Mouse (Mus musculus): ENCODE measurements around the gene Camkmt. TPM values are rescaled to one million over a fixed set of nuclear protein-coding genes. Genes with fewer than 3 reads are reported as not detected.

Camkmt gene
- polyA plus RNA-seq, 2 experiments, result 0.77 to 3.0 TPM

DNA sequence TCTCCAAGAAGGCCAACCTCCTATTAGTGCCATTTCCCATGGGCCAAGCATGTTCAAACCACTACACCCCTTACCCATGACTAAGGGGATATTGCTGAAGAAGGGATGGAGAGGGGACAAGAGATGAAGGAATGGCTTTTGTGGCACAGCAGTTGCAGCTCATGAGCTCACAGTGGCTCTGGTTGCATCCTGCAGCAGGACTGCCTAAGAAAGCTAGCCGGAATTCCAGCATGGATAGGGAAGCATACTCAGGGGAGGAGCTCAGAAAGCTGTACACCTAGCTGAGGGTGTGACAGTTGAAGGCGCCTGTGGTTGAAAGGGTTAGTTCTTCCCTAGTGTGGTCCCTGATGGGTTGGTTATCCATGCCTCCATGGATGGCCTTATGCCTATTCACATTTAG lies 78.4 kb downstream of the Camkmt start:
- no peak overlapping the region for H3K4me2 ChIP-seq (ENCODE audit: low read depth)
- H3K4me1 ChIP-seq (replicated peaks; ENCODE audit: control insufficient read depth in 2 of 2, insufficient read depth in 2 of 2, low read length in 1 of 2), result no peaks in the 10 kb centered on the region
- H3K27me3 ChIP-seq (ENCODE audit: control insufficient read depth, insufficient read depth, low read length), result no peaks in the 10 kb centered on the region
- WGBS (ENCODE audit: insufficient replicate concordance), result 61% methylated on average over 2 of the region's 2 CpGs
- no peak for ATAC-seq (ENCODE audit: insufficient read depth)
- no peak overlapping the region for H3K27ac ChIP-seq
- no peaks in the 10 kb centered on the region for H3K9me3 ChIP-seq (ENCODE audit: control insufficient read depth, low read length)
- TF ChIP-seq CTCF (IDR thresholded peaks at IDR 0.05; ENCODE audit: low read depth) (no peak), EP300 (IDR thresholded peaks at IDR 0.05; ENCODE audit: low read depth) (no peak)
- H3K36me3 ChIP-seq (replicated peaks; ENCODE audit: control insufficient read depth, insufficient read depth, low read depth), result no peaks in the 10 kb centered on the region
- no peak overlapping the region for H3K4me3 ChIP-seq (ENCODE audit: insufficient read depth in 1 of 2, low read depth in 2 of 2, low read length in 2 of 2)
- no peak for DNase-seq (ENCODE audit: low read depth in 3 of 3, low spot score in 3 of 3)
- H3K9ac ChIP-seq (replicated peaks), result no peak overlapping the region

DNA sequence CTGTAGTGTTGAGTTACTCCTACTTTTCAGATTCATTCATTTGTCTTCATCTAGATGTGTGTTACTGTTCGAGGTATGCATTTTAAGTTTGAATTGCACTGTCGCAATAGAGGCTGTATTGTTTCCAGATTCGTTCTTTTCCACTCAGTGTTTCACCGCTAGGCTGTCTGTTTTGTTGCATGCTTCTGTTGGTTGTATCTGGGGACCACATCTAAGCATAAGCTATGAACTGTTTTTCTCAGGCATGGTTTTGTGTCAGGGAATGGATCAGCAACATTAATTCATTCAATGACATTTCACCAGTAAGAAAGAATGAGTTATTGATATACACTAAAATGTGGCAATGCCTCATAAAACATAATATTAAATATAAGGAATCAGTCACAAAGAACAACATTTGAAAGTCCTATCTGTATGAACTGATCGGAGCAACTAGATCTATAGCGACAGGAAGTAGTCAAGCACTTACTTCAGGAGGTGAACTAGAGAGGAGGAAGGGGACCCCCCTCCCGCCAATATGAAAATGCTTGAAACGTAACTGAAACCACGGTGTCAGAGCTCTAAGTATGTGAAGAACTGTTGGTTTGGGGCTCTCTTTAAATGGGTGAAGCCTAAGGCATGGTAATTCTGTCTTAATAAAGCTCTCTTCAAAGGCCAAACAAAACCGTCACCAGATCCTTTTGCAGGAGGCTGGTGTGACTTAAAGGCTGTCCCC lies 80.3 kb downstream of the Camkmt start:
- Histone ChIP-seq H3K36me3 (replicated peaks; ENCODE audit: control insufficient read depth, insufficient read depth, low read depth) (no peaks in the 10 kb centered on the region), H3K27me3 (ENCODE audit: control insufficient read depth, insufficient read depth, low read length) (no peaks in the 10 kb centered on the region), H3K9ac (replicated peaks) (no peak overlapping the region), H3K4me3 (ENCODE audit: insufficient read depth in 1 of 2, low read depth in 2 of 2, low read length in 2 of 2) (no peak overlapping the region), H3K4me2 (ENCODE audit: low read depth) (no peak overlapping the region), H3K9me3 (ENCODE audit: control insufficient read depth, low read length) (no peaks in the 10 kb centered on the region), H3K27ac (no peak overlapping the region), H3K4me1 (replicated peaks; ENCODE audit: control insufficient read depth in 2 of 2, insufficient read depth in 2 of 2, low read length in 1 of 2) (no peaks in the 10 kb centered on the region)
- WGBS (ENCODE audit: insufficient replicate concordance), result 54% methylated on average over 10 of the region's 10 CpGs
- no peak for TF ChIP-seq EP300 (IDR thresholded peaks at IDR 0.05; ENCODE audit: low read depth)
- ATAC-seq (ENCODE audit: insufficient read depth), result no peak
- no peak for DNase-seq (ENCODE audit: low read depth in 3 of 3, low spot score in 3 of 3)

DNA sequence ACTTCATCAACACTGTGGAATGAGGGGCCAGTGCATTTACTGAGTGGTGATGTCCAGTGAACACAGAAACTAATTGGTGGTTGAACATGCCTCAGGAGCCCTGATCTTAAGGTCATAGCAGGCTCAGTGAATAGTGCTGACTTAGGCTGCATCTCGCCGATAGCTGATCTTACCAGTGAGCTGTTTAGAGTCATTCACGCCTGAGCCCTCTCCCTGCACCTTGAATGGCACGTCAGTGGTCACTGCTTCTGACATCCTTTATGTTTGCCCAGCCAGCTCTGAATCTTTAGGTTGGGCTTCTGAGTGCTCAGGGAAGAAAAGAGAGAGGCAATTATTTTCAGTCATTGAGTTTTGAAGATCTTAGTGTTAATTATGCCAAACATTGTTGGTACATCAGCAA lies 81.6 kb downstream of the Camkmt start:
- TF ChIP-seq CTCF (IDR thresholded peaks at IDR 0.05; ENCODE audit: low read depth), result no peak
- TF ChIP-seq EP300 (IDR thresholded peaks at IDR 0.05; ENCODE audit: low read depth), result no peak
- Histone ChIP-seq H3K27ac (no peak overlapping the region), H3K27me3 (ENCODE audit: control insufficient read depth, insufficient read depth, low read length) (no peaks in the 10 kb centered on the region), H3K4me3 (ENCODE audit: insufficient read depth in 1 of 2, low read depth in 2 of 2, low read length in 2 of 2) (no peak overlapping the region), H3K4me2 (ENCODE audit: low read depth) (no peak overlapping the region), H3K9ac (replicated peaks) (no peak overlapping the region), H3K9me3 (ENCODE audit: control insufficient read depth, low read length) (no peaks in the 10 kb centered on the region), H3K36me3 (replicated peaks; ENCODE audit: control insufficient read depth, insufficient read depth, low read depth) (no peaks in the 10 kb centered on the region), H3K4me1 (replicated peaks; ENCODE audit: control insufficient read depth in 2 of 2, insufficient read depth in 2 of 2, low read length in 1 of 2) (no peaks in the 10 kb centered on the region)
- no peak for ATAC-seq (ENCODE audit: insufficient read depth)
- no peak for DNase-seq (ENCODE audit: low read depth in 3 of 3, low spot score in 3 of 3)
- WGBS (ENCODE audit: insufficient replicate concordance), result 59% methylated on average over 4 of the region's 4 CpGs

DNA sequence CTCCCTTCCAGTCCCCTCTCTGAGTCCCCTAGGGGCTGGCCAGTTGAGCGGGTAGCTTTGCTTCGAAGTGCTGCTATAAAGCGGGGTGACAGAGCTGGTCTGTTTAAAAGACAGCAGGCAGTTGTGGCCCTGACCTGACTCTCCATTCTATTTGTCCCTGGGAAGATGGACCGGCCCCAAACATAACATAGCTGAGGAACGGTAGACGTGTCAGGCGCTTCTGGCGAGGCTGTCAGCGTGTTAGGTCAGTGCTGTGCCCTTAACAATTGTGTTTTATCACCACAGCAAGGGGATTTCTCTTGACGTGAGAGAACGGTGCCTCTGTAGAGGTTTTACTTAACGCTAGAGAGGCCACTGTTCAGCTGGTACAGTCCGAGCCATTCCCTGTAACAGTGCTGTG lies 86.9 kb downstream of the Camkmt start:
- no peaks in the 10 kb centered on the region for H3K36me3 ChIP-seq (replicated peaks; ENCODE audit: control insufficient read depth, insufficient read depth, low read depth)
- no peaks in the 10 kb centered on the region for H3K9me3 ChIP-seq (ENCODE audit: control insufficient read depth, low read length)
- H3K4me3 ChIP-seq (ENCODE audit: insufficient read depth in 1 of 2, low read depth in 2 of 2, low read length in 2 of 2), result no peak overlapping the region
- no peaks in the 10 kb centered on the region for H3K4me1 ChIP-seq (replicated peaks; ENCODE audit: control insufficient read depth in 2 of 2, insufficient read depth in 2 of 2, low read length in 1 of 2)
- no peak for ATAC-seq (ENCODE audit: insufficient read depth)
- no peaks in the 10 kb centered on the region for H3K27me3 ChIP-seq (ENCODE audit: control insufficient read depth, insufficient read depth, low read length)
- TF ChIP-seq CTCF (IDR thresholded peaks at IDR 0.05; ENCODE audit: low read depth), result no peak
- no peak overlapping the region for H3K4me2 ChIP-seq (ENCODE audit: low read depth)
- no peak overlapping the region for H3K27ac ChIP-seq
- WGBS (ENCODE audit: insufficient replicate concordance), result 68% methylated on average over 13 of the region's 13 CpGs
- no peak for DNase-seq (ENCODE audit: low read depth in 3 of 3, low spot score in 3 of 3)
- no peak overlapping the region for H3K9ac ChIP-seq (replicated peaks)

DNA sequence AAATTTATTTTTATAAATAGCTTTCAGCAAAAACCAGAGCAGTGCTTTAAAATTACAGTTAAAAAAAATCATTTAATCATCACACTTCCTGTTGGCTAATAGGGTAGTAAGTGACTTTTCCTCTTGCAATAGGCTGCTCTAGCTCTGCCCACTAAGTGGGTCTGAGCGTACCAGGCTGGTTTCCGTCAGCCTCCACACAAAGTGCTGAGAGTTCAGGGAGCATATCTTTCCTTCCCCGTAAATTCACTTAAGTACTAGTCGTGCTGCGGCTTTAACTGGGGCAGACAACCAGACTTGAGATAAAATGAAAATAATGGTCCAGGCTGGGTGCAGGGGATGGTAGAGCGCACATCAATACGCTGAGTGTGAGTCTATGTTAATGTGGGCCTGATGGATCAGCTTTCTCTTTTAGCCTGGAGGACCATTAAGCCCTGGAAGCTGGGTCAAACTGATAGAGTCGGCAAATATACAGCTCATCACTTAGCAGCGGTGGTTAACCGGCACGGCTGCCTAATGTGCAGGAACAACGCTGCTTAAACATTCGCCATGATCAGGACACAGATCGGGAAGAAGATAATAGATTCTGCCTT lies 90.2 kb downstream of the Camkmt start:
- 72% methylated on average over 14 of the region's 14 CpGs for WGBS (ENCODE audit: insufficient replicate concordance)
- Histone ChIP-seq H3K36me3 (replicated peaks; ENCODE audit: control insufficient read depth, insufficient read depth, low read depth) (no peaks in the 10 kb centered on the region), H3K4me3 (ENCODE audit: insufficient read depth in 1 of 2, low read depth in 2 of 2, low read length in 2 of 2) (no peak overlapping the region), H3K27ac (no peak overlapping the region), H3K9me3 (ENCODE audit: control insufficient read depth, low read length) (no peaks in the 10 kb centered on the region), H3K4me1 (replicated peaks; ENCODE audit: control insufficient read depth in 2 of 2, insufficient read depth in 2 of 2, low read length in 1 of 2) (no peaks in the 10 kb centered on the region), H3K9ac (replicated peaks) (no peak overlapping the region), H3K4me2 (ENCODE audit: low read depth) (no peak overlapping the region), H3K27me3 (ENCODE audit: control insufficient read depth, insufficient read depth, low read length) (no peaks in the 10 kb centered on the region)
- TF ChIP-seq EP300 (IDR thresholded peaks at IDR 0.05; ENCODE audit: low read depth) (no peak), CTCF (IDR thresholded peaks at IDR 0.05; ENCODE audit: low read depth) (no peak)
- no peak for ATAC-seq (ENCODE audit: insufficient read depth)
- DNase-seq (ENCODE audit: low read depth in 3 of 3, low spot score in 3 of 3), result no peak
